Mouse (Mus musculus): ENCODE measurements around the gene Sh3bp2. TPM values are rescaled to one million over a fixed set of nuclear protein-coding genes. Genes with fewer than 3 reads are reported as not detected.

Gene Sh3bp2
- polyA plus RNA-seq (2017; shearing (Covaris generic)): 3.2 TPM

DNA sequence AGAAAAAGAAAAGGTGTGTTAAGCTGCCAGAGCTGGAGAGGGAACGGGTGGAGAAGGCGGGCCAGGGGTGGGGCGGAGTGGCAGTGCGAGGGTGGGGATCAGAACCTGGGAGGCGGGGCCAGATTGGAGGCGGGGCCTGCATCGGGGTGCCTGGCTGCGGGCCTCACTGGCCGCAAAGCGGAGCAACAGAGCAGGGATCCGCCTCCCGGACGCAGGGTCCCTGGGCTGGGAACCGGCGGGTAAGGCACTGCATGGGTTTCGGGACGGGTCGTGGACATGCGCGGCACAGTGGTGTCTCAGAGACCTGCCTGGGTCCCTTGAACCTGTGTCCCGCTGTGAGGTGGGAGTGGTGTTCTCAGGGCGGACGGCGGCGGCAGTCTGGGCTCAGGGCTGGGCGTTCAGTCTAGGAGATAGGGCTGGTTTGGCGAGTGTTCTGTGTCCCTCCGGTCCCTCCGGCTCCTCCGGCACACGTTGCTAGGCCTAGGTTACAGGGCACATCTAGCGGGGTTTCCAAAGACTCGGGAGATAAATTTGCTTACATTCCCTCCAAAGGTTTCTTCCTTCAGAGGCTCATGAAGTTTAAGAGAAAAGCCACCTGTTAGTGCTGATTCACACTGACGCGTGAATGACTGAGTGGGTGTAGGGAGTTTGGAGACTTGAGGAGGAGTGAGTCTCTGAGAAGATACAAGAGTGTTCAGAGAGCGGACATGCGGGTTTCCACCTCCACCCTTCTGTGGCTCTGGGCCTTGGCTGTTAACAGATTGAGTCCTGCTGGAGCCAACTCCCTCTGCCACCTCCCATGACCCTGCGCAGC lies at the start of gene Sh3bp2:
Sh3bp2 (plus strand) TSS at position 176 of the 814 bp plus-strand sequence.

DNA sequence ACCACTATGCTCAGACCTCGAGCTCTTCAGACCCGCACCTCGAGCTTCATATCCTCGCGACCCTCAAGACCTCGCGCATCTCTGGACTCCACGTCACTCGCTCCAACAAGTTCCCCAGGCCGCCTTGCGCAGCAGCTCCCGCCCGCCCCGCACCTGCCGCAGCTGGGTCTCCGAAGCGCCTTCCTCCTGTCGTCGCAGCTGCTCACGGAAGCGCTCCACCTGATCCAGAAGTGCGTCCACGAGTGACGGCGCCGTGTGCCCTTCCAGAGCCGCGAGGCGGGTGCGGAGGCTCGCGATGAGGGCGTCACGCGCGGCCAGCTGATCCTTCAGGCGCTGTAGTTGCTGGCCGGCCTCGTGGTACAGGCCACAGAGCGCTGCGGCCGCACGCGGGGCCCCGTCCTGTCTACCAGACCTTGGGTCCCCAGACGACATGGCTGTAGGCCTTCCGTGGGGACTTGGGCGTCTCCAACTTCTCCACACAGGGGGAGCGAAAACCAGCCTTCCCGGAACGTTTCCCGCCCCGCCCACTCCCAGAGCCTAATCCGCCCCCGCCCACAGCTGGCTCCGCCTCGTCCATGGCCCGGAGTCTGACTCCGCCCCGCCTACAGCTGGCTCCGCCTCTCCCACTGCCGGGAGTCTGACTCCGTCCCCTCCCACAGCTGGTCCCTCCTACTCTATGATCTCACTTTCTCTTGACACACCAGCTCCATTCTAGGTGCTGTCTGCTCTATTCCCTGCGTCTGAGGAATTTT lies 12.0 kb upstream of the Sh3bp2 start, which contains the start of gene Tnip2:
Tnip2 (minus strand) TSS at position 526 of the 752 bp plus-strand sequence.

GRCm38 (mm10) chr5:34573268-34574221 lies 47.9 kb downstream of the Sh3bp2 start, which contains the start of gene Add1:
Add1 (plus strand) TSS chr5:34573664.

Other genes starting within 250 kb of the Sh3bp2 start
- 3.1 TPM for gene Zfyve28, start 237.4 kb upstream of the Sh3bp2 start, polyA plus RNA-seq (2017; shearing (Covaris generic))
- gene Cfap99, start 237.2 kb upstream of the Sh3bp2 start, polyA plus RNA-seq (2017; shearing (Covaris generic)): not detected
- gene Rnf4, start 189.5 kb upstream of the Sh3bp2 start, polyA plus RNA-seq (2017; shearing (Covaris generic)): 223 TPM
- gene Fam193a, start 155.9 kb upstream of the Sh3bp2 start, polyA plus RNA-seq (2017; shearing (Covaris generic)): 22.0 TPM
- 46.5 TPM for gene Tnip2, start 11.8 kb upstream of the Sh3bp2 start, polyA plus RNA-seq (2017; shearing (Covaris generic))
- 301 TPM for gene Add1, start 47.8 kb downstream of the Sh3bp2 start, polyA plus RNA-seq (2017; shearing (Covaris generic))
- 56.5 TPM for gene Mfsd10, start 111.4 kb downstream of the Sh3bp2 start, polyA plus RNA-seq (2017; shearing (Covaris generic))
- 69.5 TPM for gene Nop14, start 134.3 kb downstream of the Sh3bp2 start, polyA plus RNA-seq (2017; shearing (Covaris generic))
- 4.9 TPM for gene Grk4, start 134.5 kb downstream of the Sh3bp2 start, polyA plus RNA-seq (2017; shearing (Covaris generic))
- 21.4 TPM for gene Htt, start 235.9 kb downstream of the Sh3bp2 start, polyA plus RNA-seq (2017; shearing (Covaris generic))